Mouse (Mus musculus): Measurements from ENCODE around the gene Tagln2. TPM values are rescaled to one million over a fixed set of nuclear protein-coding genes. Genes with fewer than 3 reads are reported as not detected.

Tagln2 gene
- total and polyA plus RNA-seq, 3 experiments = 100 to 581 (median 332) TPM

DNA sequence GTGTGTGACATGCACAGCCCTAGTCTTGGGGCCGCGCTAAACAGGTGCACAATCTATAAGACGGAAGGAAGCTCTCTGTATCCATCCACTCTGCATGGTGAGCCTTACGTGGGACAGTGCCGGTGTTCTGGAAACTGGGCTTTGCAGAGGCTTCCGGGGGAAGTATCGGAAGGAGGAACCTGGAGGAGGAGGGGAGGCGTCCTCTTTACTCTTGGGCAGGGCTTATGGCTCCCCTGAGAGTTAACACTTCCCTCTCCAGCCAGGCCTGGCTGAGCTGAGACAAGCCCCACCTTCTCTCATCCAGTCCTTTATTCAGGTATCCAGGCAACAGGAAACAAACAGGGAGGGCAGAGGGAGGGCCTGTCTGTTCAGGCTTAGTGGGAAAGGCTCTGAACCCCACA, 50.7 kb downstream of the Tagln2 start (continued):
- TF ChIP-seq JUND (IDR thresholded peaks at IDR 0.05; ENCODE audit: low read depth, low read length) = no peak

GRCm38 (mm10) chr1:172551009-172551408, 51.2 kb downstream of the Tagln2 start:
- Histone ChIP-seq H3K4me1 (ENCODE audit: control insufficient read depth in 1 of 2, insufficient read depth in 2 of 2, low read length in 2 of 2) (peaks cover 0 to 11% of the 10 kb centered on the region in 2 experiments; a peak in 2 of 4 replicates), H3K9ac (ENCODE audit: control insufficient read depth, low read depth, low read length, poor library complexity, severe bottlenecking) (no peak overlapping the region), H3K27me3 (ENCODE audit: control insufficient read depth in 1 of 2, insufficient read depth in 2 of 2, low read length in 2 of 2) (peaks cover 0 to 1% of the 10 kb centered on the region in 2 experiments; a peak in 1 of 4 replicates), H3K4me3 (ENCODE audit: control insufficient read depth in 1 of 2, insufficient read depth in 1 of 2, low read depth in 2 of 2, low read length in 2 of 2) (peak overlapping the region in 1 of 2 experiments; percentile 63; a peak in 2 of 4 replicates), H3K27ac (ENCODE audit: control insufficient read depth, low read depth, low read length) (no peak overlapping the region), H3K36me3 (ENCODE audit: control insufficient read depth in 1 of 2, insufficient read depth in 2 of 2, low read length in 2 of 2) (peaks cover 0 to 5% of the 10 kb centered on the region in 2 experiments; a peak in 2 of 4 replicates), H3K79me2 (ENCODE audit: control insufficient read depth, insufficient read depth, low read length, poor library complexity) (no peaks in the 10 kb centered on the region; the same call in 1 of the 2 replicates), H3K9me3 (replicated peaks; ENCODE audit: insufficient read depth, low read length) (no peaks in the 10 kb centered on the region)
- TF ChIP-seq HCFC1 (IDR thresholded peaks at IDR 0.05; ENCODE audit: low read depth, low read length) (no peak), USF1 (IDR thresholded peaks at IDR 0.05; ENCODE audit: low read depth, low read length) (no peak), KAT2A (conservative IDR thresholded peaks at IDR 0.05; ENCODE audit: low read depth, low read length) (no peak), RCOR1 (IDR thresholded peaks at IDR 0.05; ENCODE audit: low read depth, low read length) (no peak), USF2 (IDR thresholded peaks at IDR 0.05; ENCODE audit: borderline replicate concordance in 1 of 2, insufficient read depth in 1 of 2, low read depth in 1 of 2, low read length in 2 of 2) (no peak)
- DNase-seq (ENCODE audit: low read depth, low spot score) = no peak

- H3K79me2 ChIP-seq (ENCODE audit: control insufficient read depth, insufficient read depth, low read length, poor library complexity) = no peaks in the 10 kb centered on the region; the same call in 1 of the 2 replicates
- H3K9me3 ChIP-seq (replicated peaks; ENCODE audit: insufficient read depth, low read length) = no peaks in the 10 kb centered on the region
- DNase-seq (ENCODE audit: low read depth, low spot score) = no peak
- H3K4me3 ChIP-seq (ENCODE audit: control insufficient read depth in 1 of 2, insufficient read depth in 1 of 2, low read depth in 2 of 2, low read length in 2 of 2) = no peak overlapping the region
- TF ChIP-seq TAL1 (IDR thresholded peaks at IDR 0.05; ENCODE audit: low read length) (no peak), ZMIZ1 (IDR thresholded peaks at IDR 0.05; ENCODE audit: low read depth, low read length) (no peak), NRF1 (IDR thresholded peaks at IDR 0.05; ENCODE audit: insufficient read depth, low read depth, low read length, poor library complexity, severe bottlenecking) (no peak), USF2 (IDR thresholded peaks at IDR 0.05; ENCODE audit: borderline replicate concordance in 1 of 2, insufficient read depth in 1 of 2, low read depth in 1 of 2, low read length in 2 of 2) (no peak), MAFK (IDR thresholded peaks at IDR 0.05; ENCODE audit: borderline replicate concordance, low read depth, low read length) (no peak), JUND (IDR thresholded peaks at IDR 0.05; ENCODE audit: low read depth, low read length) (no peak), MEF2A (IDR thresholded peaks at IDR 0.05; ENCODE audit: extremely low read depth, insufficient replicate concordance, low read depth, low read length, poor library complexity, severe bottlenecking) (no peak), ELF1 (IDR thresholded peaks at IDR 0.05; ENCODE audit: low read depth, low read length) (no peak), ZKSCAN1 (IDR thresholded peaks at IDR 0.05; ENCODE audit: low read depth, low read length) (no peak), ETS1 (IDR thresholded peaks at IDR 0.05; ENCODE audit: low read depth, low read length) (no peak), TBP (IDR thresholded peaks at IDR 0.05; ENCODE audit: low read depth, low read length) (no peak), SIN3A (IDR thresholded peaks at IDR 0.05; ENCODE audit: low read length) (no peak), ZNF384 (IDR thresholded peaks at IDR 0.05; ENCODE audit: low read depth, low read length) (no peak), CHD2 (IDR thresholded peaks at IDR 0.05; ENCODE audit: low read length) (no peak), MAZ (IDR thresholded peaks at IDR 0.05; ENCODE audit: low read depth, low read length) (no peak), BHLHE40 (IDR thresholded peaks at IDR 0.05; ENCODE audit: borderline replicate concordance, low read depth, low read length) (no peak), RAD21 (IDR thresholded peaks at IDR 0.05; ENCODE audit: low read depth, low read length) (no peak)
- peaks cover 0 to 1% of the 10 kb centered on the region in 2 experiments; a peak in 2 of 4 replicates for H3K27me3 ChIP-seq (ENCODE audit: control insufficient read depth in 1 of 2, insufficient read depth in 2 of 2, low read length in 2 of 2)
- H3K36me3 ChIP-seq (ENCODE audit: control insufficient read depth in 1 of 2, insufficient read depth in 2 of 2, low read length in 2 of 2) = peaks cover 0 to 5% of the 10 kb centered on the region in 2 experiments; a peak in 2 of 4 replicates
- H3K4me1 ChIP-seq (ENCODE audit: control insufficient read depth in 1 of 2, insufficient read depth in 2 of 2, low read length in 2 of 2) = peaks cover 0 to 11% of the 10 kb centered on the region in 2 experiments; a peak in 2 of 4 replicates
- no peak overlapping the region for H3K27ac ChIP-seq (ENCODE audit: control insufficient read depth, low read depth, low read length)
- H3K9ac ChIP-seq (ENCODE audit: control insufficient read depth, low read depth, low read length, poor library complexity, severe bottlenecking) = no peak overlapping the region
Measured at GRCm38 (mm10) chr1:172552623-172553022, 52.8 kb downstream of the Tagln2 start.

All from MEL (cell line).